Mouse (Mus musculus) C2C12 (cell line): ENCODE results near the gene Specc1l.

ENCODE experiments used
- CEBPB ChIP-seq: IDR thresholded peaks from one replicate; pipeline ENCODE4 v1.6.1; 2011; ENCODE audit warnings: low read depth, mild to moderate bottlenecking, control low read depth, moderate library complexity
- CTCF ChIP-seq: IDR thresholded peaks from one replicate; pipeline ENCODE4 v1.5.1; 2011; ENCODE audit not compliant: control insufficient read depth, insufficient read depth, insufficient read length
- FOSL1 ChIP-seq: IDR thresholded peaks from one replicate; pipeline ENCODE4 v1.8.0; 2011; ENCODE audit warnings: mild to moderate bottlenecking, low read length; ENCODE audit not compliant: poor library complexity, insufficient read depth, severe bottlenecking
- MAX ChIP-seq: IDR thresholded peaks from one replicate; pipeline ENCODE4 v1.6.1; 2011; ENCODE audit warnings: mild to moderate bottlenecking, control low read depth
- USF1 ChIP-seq: IDR thresholded peaks from one replicate; pipeline ENCODE4 v1.6.1; 2011; ENCODE audit warnings: low read depth, mild to moderate bottlenecking, control low read depth, moderate library complexity

DNA sequence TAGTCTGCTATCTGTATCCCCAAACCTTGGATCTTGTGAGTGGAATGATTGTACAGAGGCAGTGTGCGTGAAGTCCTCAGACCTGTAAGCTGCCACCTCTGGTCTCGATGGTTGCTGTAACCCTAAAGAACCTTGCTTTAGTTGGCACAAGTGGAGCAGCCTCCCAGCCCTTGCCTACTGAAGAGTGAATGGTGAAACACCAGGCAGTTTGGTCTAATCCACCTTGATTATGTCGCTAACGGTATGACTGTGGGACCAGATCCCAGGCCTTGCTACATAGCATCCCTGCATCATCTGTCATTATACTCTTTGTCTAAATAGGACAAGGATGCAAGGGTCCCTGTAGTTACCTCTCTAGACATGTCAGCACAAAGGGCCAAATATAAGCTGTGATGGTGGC, 45.3 kb upstream of the Specc1l start:
- TF ChIP-seq CTCF (no peak), FOSL1 (no peak), USF1 (no peak), CEBPB (no peak), MAX (no peak)
